Mouse (Mus musculus) small intestine, adult 2 months (tissue): ENCODE results near the gene Atp4b. TPM values are rescaled to one million over a fixed set of nuclear protein-coding genes. Genes with fewer than 3 reads are reported as not detected.
A peak's percentile ranks its signal among the peaks of the same experiment; 100 is the strongest.

Experiments
- H3K27ac ChIP-seq: fragments of 200-500 bp; 2 replicates; pipeline ENCODE4 v1.5.1; 2012; ENCODE audit warnings: low read depth, low read length, control low read depth, inconsistent platforms; ENCODE audit not compliant: insufficient read depth
- H3K27me3 ChIP-seq: fragments of 200-500 bp; 2 replicates; pipeline ENCODE4 v1.6.1; 2012; ENCODE audit warnings: mild to moderate bottlenecking, moderate library complexity, low read length, inconsistent platforms; ENCODE audit not compliant: control insufficient read depth, insufficient read depth
- H3K36me3 ChIP-seq: fragments of 200-500 bp; 2 replicates; pipeline ENCODE4 v1.6.1; 2012; ENCODE audit warnings: mild to moderate bottlenecking, low read length, control low read depth, inconsistent platforms; ENCODE audit not compliant: control insufficient read depth, insufficient read depth
- H3K4me1 ChIP-seq: fragments of 200-500 bp; 2 replicates; pipeline ENCODE4 v1.6.1; 2012; ENCODE audit warnings: low read length, inconsistent platforms, mixed read lengths; ENCODE audit not compliant: control insufficient read depth, insufficient read depth, insufficient read length
- H3K4me3 ChIP-seq: fragments of 200-500 bp; 2 replicates; pipeline ENCODE4 v1.5.1; 2012; ENCODE audit warnings: low read depth, mild to moderate bottlenecking, control low read depth, inconsistent platforms, low read length, moderate library complexity
- CTCF ChIP-seq: fragments of 200-500 bp; IDR thresholded peaks from 2 replicates; pipeline ENCODE4 v1.5.1; 2012; ENCODE audit warnings: low read depth, mild to moderate bottlenecking, control low read depth, inconsistent platforms, low read length, moderate library complexity, mixed read lengths; ENCODE audit not compliant: insufficient replicate concordance, insufficient read length; ENCODE audit errors: extremely low read depth
- POLR2A ChIP-seq: fragments of 200-500 bp; IDR thresholded peaks from 2 replicates; pipeline ENCODE4 v1.6.1; 2012; ENCODE audit warnings: low read depth, mild to moderate bottlenecking, control low read depth, inconsistent platforms, low read length, moderate library complexity
- WGBS: fragments of 180-500 bp; shearing (Covaris S2); methylation state at CpG from one replicate; pipeline ENCODE4 v1.1.7; 2018; 5-methylcytosine and 5-hydroxymethylcytosine counted together
- polyA plus RNA-seq: library from polyadenylated mRNA; depleted of rRNA; stranded (reverse); fragments of >200 nt; gene quantifications from 2 replicates; pipeline ENCODE4 v1.2.3, GENCODE M21; 2012

Gene Atp4b
- polyA plus RNA-seq, 1 experiment: 0.13 TPM

GRCm38 (mm10) chr8:13356681-13357080 lies 39.9 kb downstream of the Atp4b start:
- WGBS: 39% methylated on average over 10 of the region's 10 CpGs
- Histone ChIP-seq H3K27me3 (no peaks in the 10 kb centered on the region), H3K27ac (no peak overlapping the region), H3K4me1 (peaks cover 10% of the 10 kb centered on the region; the same call in 1 of the 2 replicates), H3K36me3 (peaks cover 52% of the 10 kb centered on the region), H3K4me3 (no peak overlapping the region)
- no peak for TF ChIP-seq CTCF
- no peak for TF ChIP-seq POLR2A

GRCm38 (mm10) chr8:13356221-13356620 lies 40.4 kb downstream of the Atp4b start:
- H3K4me3 ChIP-seq: no peak overlapping the region
- no peak overlapping the region for H3K27ac ChIP-seq
- H3K4me1 ChIP-seq: peaks cover 14% of the 10 kb centered on the region; the same call in 1 of the 2 replicates
- H3K36me3 ChIP-seq: peaks cover 49% of the 10 kb centered on the region
- no peak for TF ChIP-seq CTCF
- no peak for TF ChIP-seq POLR2A
- WGBS: 70% methylated on average over 6 of the region's 6 CpGs
- H3K27me3 ChIP-seq: no peaks in the 10 kb centered on the region

GRCm38 (mm10) chr8:13353883-13354282 lies 42.7 kb downstream of the Atp4b start:
- H3K36me3 ChIP-seq: peaks cover 49% of the 10 kb centered on the region
- TF ChIP-seq CTCF (no peak), POLR2A (no peak)
- peaks cover 15% of the 10 kb centered on the region; the same call in 1 of the 2 replicates for H3K4me1 ChIP-seq
- no peak overlapping the region for H3K4me3 ChIP-seq
- no peaks in the 10 kb centered on the region for H3K27me3 ChIP-seq
- H3K27ac ChIP-seq: no peak overlapping the region
- WGBS: 83% methylated on average over 4 of the region's 4 CpGs

GRCm38 (mm10) chr8:13353155-13353833 lies 43.3 kb downstream of the Atp4b start:
- WGBS: 76% methylated on average over 9 of the region's 9 CpGs
- TF ChIP-seq POLR2A (no peak), CTCF (no peak)
- peaks cover 49% of the 10 kb centered on the region for H3K36me3 ChIP-seq
- no peaks in the 10 kb centered on the region for H3K27me3 ChIP-seq
- peaks cover 15% of the 10 kb centered on the region; the same call in 1 of the 2 replicates for H3K4me1 ChIP-seq
- peak overlapping the region; percentile 28; the same call in 1 of the 2 replicates for H3K27ac ChIP-seq
- no peak overlapping the region for H3K4me3 ChIP-seq

- Histone ChIP-seq H3K36me3 (peaks cover 47% of the 10 kb centered on the region), H3K27ac (peak overlapping the region; percentile 67)
- WGBS: 66% methylated on average over 8 of the region's 8 CpGs
Measured at GRCm38 (mm10) chr8:13352601-13353000, 44.0 kb downstream of the Atp4b start.

GRCm38 (mm10) chr8:13351593-13351992 lies 45.0 kb downstream of the Atp4b start:
- WGBS: 67% methylated on average over 5 of the region's 5 CpGs
- TF ChIP-seq CTCF: no peak
- no peak for TF ChIP-seq POLR2A
- Histone ChIP-seq H3K27ac (peak overlapping the region; percentile 54), H3K27me3 (no peaks in the 10 kb centered on the region), H3K4me1 (peaks cover 15% of the 10 kb centered on the region; the same call in 1 of the 2 replicates), H3K36me3 (peaks cover 42% of the 10 kb centered on the region), H3K4me3 (no peak overlapping the region)

More at GRCm38 (mm10) chr8:13352601-13353000, 44.0 kb downstream of the Atp4b start:
- H3K4me3 ChIP-seq: no peak overlapping the region
- TF ChIP-seq POLR2A (no peak), CTCF (no peak)
- peaks cover 15% of the 10 kb centered on the region; the same call in 1 of the 2 replicates for H3K4me1 ChIP-seq
- H3K27me3 ChIP-seq: no peaks in the 10 kb centered on the region

- Histone ChIP-seq H3K36me3 (peaks cover 39% of the 10 kb centered on the region), H3K27ac (no peak overlapping the region), H3K27me3 (no peaks in the 10 kb centered on the region), H3K4me1 (peaks cover 15% of the 10 kb centered on the region; the same call in 1 of the 2 replicates), H3K4me3 (no peak overlapping the region)
- TF ChIP-seq CTCF (no peak), POLR2A (no peak)
- 84% methylated on average over 7 of the region's 7 CpGs for WGBS
Measured at GRCm38 (mm10) chr8:13350052-13350451, 46.6 kb downstream of the Atp4b start.
